Comparison of ENCODE assay signal across 27 mouse cellular contexts in the genomic region with DNA sequence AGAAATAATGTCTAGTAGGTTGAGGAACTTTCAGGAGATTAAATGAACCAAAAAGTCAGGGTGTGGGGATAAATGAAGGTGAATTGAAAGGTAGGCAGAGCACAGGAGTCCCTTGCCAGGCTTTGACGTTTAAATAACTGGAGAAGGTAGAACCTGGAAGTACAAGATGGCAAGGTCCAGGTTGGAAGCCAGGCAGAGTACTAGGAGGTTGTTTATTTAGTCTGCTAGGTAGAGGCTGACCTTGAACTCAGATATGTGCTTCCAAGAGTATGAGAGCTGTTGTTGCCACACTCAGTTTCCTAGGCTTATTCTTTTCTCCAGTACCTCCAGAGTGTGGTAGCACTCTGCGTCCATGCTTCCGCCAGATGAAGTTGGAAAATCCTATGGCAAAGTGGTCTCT. TPM values are rescaled to one million over a fixed set of nuclear protein-coding genes. Genes with fewer than 3 reads are reported as not detected.
A peak's percentile ranks its signal among the peaks of the same experiment; 100 is the strongest.
DNase-seq lines count a peak whose midpoint lies in the region; ATAC-seq and TF ChIP-seq lines count a peak whose summit lies in the region.
"Had no signal": no experiment of that assay in that cellular context is flagged by ENCODE, and none has a peak within 500 bp of the region (broad histone marks: within the 10 kb centered on the region; RNA-seq: fewer than 3 reads in every experiment).

No protein-coding gene starts in this region.

- intact Hi-C loops in gastrocnemius, adult 2 months (cut with DNase I), result no loop called here
- intact Hi-C loops in heart, postnatal 14 days (cut with DNase I), result no loop called here
- intact Hi-C loops in heart, postnatal 10 days (cut with DNase I), result loop anchor here (5.0 kb wide), 2 partner anchors 38 to 53 kb away; partner anchors contain the start of gene Mrpl42

- peaks cover 8% of the 10 kb centered on the region; the same call in 1 of the 2 replicates for H3K79me2 ChIP-seq in liver, adult 2 months (ENCODE audit: control insufficient read depth, insufficient read depth, low read length)

- H3K9me3 ChIP-seq in heart, embryonic 10.5 days, result no peaks in the 10 kb centered on the region
- H3K9me3 ChIP-seq in heart, embryonic 14.5 days (ENCODE audit: control insufficient read depth, low read length), result no peaks in the 10 kb centered on the region
- H3K9me3 ChIP-seq in liver, postnatal 0 days (ENCODE audit: low read length), result no peaks in the 10 kb centered on the region
- H3K9me3 ChIP-seq: embryonic facial prominence, embryonic 10.5 days; embryonic facial prominence, embryonic 13.5 days; forebrain, embryonic 12.5 days; forebrain, embryonic 15.5 days had no signal

- 88% methylated on average over 3 of the region's 3 CpGs for WGBS in heart, embryonic 10.5 days
- 71% methylated on average over 3 of the region's 3 CpGs for WGBS in heart, embryonic 14.5 days
- WGBS in liver, adult 2 months, result 68% methylated on average over 3 of the region's 3 CpGs
- WGBS in liver, postnatal 0 days (ENCODE audit: insufficient replicate concordance), result 79% methylated on average over 3 of the region's 3 CpGs

- no peak overlapping the region for H3K9ac ChIP-seq in heart, embryonic 14.5 days (ENCODE audit: low read length)
- H3K9ac ChIP-seq in liver, adult 2 months (ENCODE audit: low read depth, low read length), result no peak overlapping the region
- H3K9ac ChIP-seq in liver, postnatal 0 days (replicated peaks), result no peak overlapping the region
- H3K9ac ChIP-seq: embryonic facial prominence, embryonic 13.5 days; forebrain, embryonic 12.5 days; forebrain, embryonic 15.5 days; hindbrain, embryonic 14.5 days had no signal

- no peaks in the 10 kb centered on the region for H3K27me3 ChIP-seq in heart, embryonic 10.5 days (ENCODE audit: insufficient read depth, poor library complexity, severe bottlenecking)
- no peaks in the 10 kb centered on the region for H3K27me3 ChIP-seq in heart, embryonic 14.5 days (ENCODE audit: control insufficient read depth, insufficient read depth, low read length)
- H3K27me3 ChIP-seq in liver, adult 2 months (ENCODE audit: control insufficient read depth, insufficient read depth, low read length), result no peaks in the 10 kb centered on the region
- H3K27me3 ChIP-seq in liver, postnatal 0 days (ENCODE audit: insufficient read depth, low read length), result no peaks in the 10 kb centered on the region
- H3K27me3 ChIP-seq: embryonic facial prominence, embryonic 13.5 days; forebrain, embryonic 12.5 days; forebrain, embryonic 15.5 days had no signal

- TF ChIP-seq EP300 in liver, postnatal 0 days (IDR thresholded peaks at IDR 0.05; ENCODE audit: low read depth), result no peak

- peaks cover 28% of the 10 kb centered on the region for H3K4me1 ChIP-seq in heart, embryonic 10.5 days
- H3K4me1 ChIP-seq in heart, embryonic 14.5 days (ENCODE audit: control insufficient read depth in 2 of 2, insufficient read depth in 2 of 2, low read length in 2 of 2), result peaks cover 2 to 28% of the 10 kb centered on the region in 2 experiments
- peaks cover 7% of the 10 kb centered on the region for H3K4me1 ChIP-seq in liver, adult 2 months (ENCODE audit: control insufficient read depth, insufficient read depth, low read length)
- no peaks in the 10 kb centered on the region for H3K4me1 ChIP-seq in liver, postnatal 0 days (ENCODE audit: insufficient read depth)
- H3K4me1 ChIP-seq: embryonic facial prominence, embryonic 10.5 days; forebrain, embryonic 12.5 days had no signal

- DNase-seq in gastrocnemius, adult 2 months, result no peak
- no peak for DNase-seq in gastrocnemius, adult 8-10 months (ENCODE audit: low spot score in 2 of 2)
- no peak for DNase-seq in heart, embryonic 10.5 days (ENCODE audit: low spot score)
- no peak for DNase-seq in heart, postnatal 14 days
- no peak for DNase-seq in heart, postnatal 10 days
- DNase-seq in liver, adult 2 months (ENCODE audit: extremely low read depth, low read depth, low spot score), result peak; percentile 77
- no peak for DNase-seq in liver, postnatal 0 days
- DNase-seq: adrenal gland, adult 8-10 months; adrenal gland, postnatal 25 days; cerebellum, adult 11-12 months; cerebellum, adult 8-10 months; cerebellum, postnatal 36 days; embryo, embryonic 11 days; gastrocnemius, postnatal 14 days; kidney, adult 18-20 months; kidney, adult 9 months had no signal

- no peak for TF ChIP-seq CTCF in gastrocnemius, adult 2 months (IDR thresholded peaks at IDR 0.05)
- no peak for TF ChIP-seq CTCF in liver, adult 2 months (IDR thresholded peaks at IDR 0.05; ENCODE audit: low read depth, low read length)
- no peak for TF ChIP-seq CTCF in liver, postnatal 0 days (IDR thresholded peaks at IDR 0.05; ENCODE audit: low read depth)

- peak overlapping the region; percentile 54 for H3K4me2 ChIP-seq in heart, embryonic 14.5 days (ENCODE audit: low read length)
- H3K4me2 ChIP-seq in liver, postnatal 0 days (ENCODE audit: low read depth, low read length), result no peak overlapping the region
- H3K4me2 ChIP-seq: embryonic facial prominence, embryonic 13.5 days; forebrain, embryonic 12.5 days; forebrain, embryonic 15.5 days; hindbrain, embryonic 14.5 days had no signal

- peaks cover 14% of the 10 kb centered on the region; the same call in 1 of the 2 replicates for H3K36me3 ChIP-seq in heart, embryonic 10.5 days
- peaks cover 17% of the 10 kb centered on the region for H3K36me3 ChIP-seq in heart, embryonic 14.5 days (ENCODE audit: control insufficient read depth, insufficient read depth, low read length)
- peaks cover 4% of the 10 kb centered on the region for H3K36me3 ChIP-seq in liver, adult 2 months (ENCODE audit: control insufficient read depth, insufficient read depth, low read length)
- H3K36me3 ChIP-seq in liver, postnatal 0 days (replicated peaks; ENCODE audit: insufficient read depth, low read length), result peaks cover 16% of the 10 kb centered on the region

- peak overlapping the region; percentile 82 for H3K27ac ChIP-seq in gastrocnemius, adult 2 months
- peak overlapping the region; percentile 77 for H3K27ac ChIP-seq in heart, embryonic 10.5 days
- H3K27ac ChIP-seq in heart, embryonic 14.5 days (replicated peaks in 1 of 2; ENCODE audit: control insufficient read depth in 1 of 2, insufficient read depth in 1 of 2, low read depth in 2 of 2, low read length in 2 of 2), result peak overlapping the region in 1 of 2 experiments; percentile 75; a peak in 2 of 4 replicates
- no peak overlapping the region for H3K27ac ChIP-seq in liver, adult 2 months (replicated peaks; ENCODE audit: insufficient read depth, low read depth, low read length)
- H3K27ac ChIP-seq in liver, postnatal 0 days (ENCODE audit: low read depth), result no peak overlapping the region
- H3K27ac ChIP-seq: embryonic facial prominence, embryonic 10.5 days; embryonic facial prominence, embryonic 13.5 days; forebrain, embryonic 12.5 days; forebrain, embryonic 15.5 days; hindbrain, embryonic 14.5 days; hindbrain, postnatal 0 days had no signal

- no peak for TF ChIP-seq POLR2A in liver, adult 2 months (IDR thresholded peaks at IDR 0.05; ENCODE audit: extremely low read depth, insufficient read depth, low read length)

- H3K4me3 ChIP-seq in gastrocnemius, adult 2 months, result no peak overlapping the region
- no peak overlapping the region for H3K4me3 ChIP-seq in heart, embryonic 10.5 days
- H3K4me3 ChIP-seq in heart, embryonic 14.5 days (ENCODE audit: control insufficient read depth in 1 of 2, insufficient read depth in 1 of 2, low read depth in 1 of 2, low read length in 2 of 2), result no peak overlapping the region
- H3K4me3 ChIP-seq in liver, adult 2 months (ENCODE audit: insufficient read depth, low read depth, low read length), result no peak overlapping the region
- no peak overlapping the region for H3K4me3 ChIP-seq in liver, postnatal 0 days (ENCODE audit: low read depth, low read length)
- H3K4me3 ChIP-seq: embryonic facial prominence, embryonic 10.5 days; embryonic facial prominence, embryonic 13.5 days; erythroblast, embryonic 14.5 days; forebrain, embryonic 12.5 days; forebrain, embryonic 15.5 days had no signal

- no peak for ATAC-seq in heart, embryonic 14.5 days (ENCODE audit: insufficient number of reproducible peaks, insufficient read depth, low FRiP score, low read depth)
- no peak for ATAC-seq in liver, postnatal 0 days
- ATAC-seq: activated CD4-positive, CD25-positive, alpha-beta regulatory T cell, adult 4 months; forebrain, embryonic 15.5 days; hindbrain, postnatal 0 days; inflammation-experienced regulatory T-cells, adult 6 months; intestine, embryonic 16.5 days had no signal

RNA-seq across cellular contexts. Expression of gene Nudt4, which starts 24.1 kb away (rescaled TPM):
- 100 to 1,000 TPM; 182 to 332 TPM for total RNA-seq in gastrocnemius, adult 2 months (2021)
- total RNA-seq in gastrocnemius, adult 8-10 months (2022), result 100 to 1,000 TPM; 270 to 418 (median 347) TPM
- polyA plus RNA-seq in heart, embryonic 10.5 days (2016; fragmentation: Nextera tagmentation; extraction: Ambion mirVana), result 92.7 and 104 TPM in 2 replicates
- total RNA-seq in heart, postnatal 14 days (2021), result 100 to 1,000 TPM; 270 to 280 TPM
- polyA plus RNA-seq in heart, embryonic 14.5 days (2014; fragmentation: Nextera tagmentation; extraction: Ambion mirVana), result 97.2 and 101 TPM in 2 replicates
- 100 to 1,000 TPM; 215 to 280 TPM for total RNA-seq in heart, postnatal 10 days (2021)
- total RNA-seq in liver, adult 2 months (2014; rRNA removed), result 88.2 and 91.5 TPM in 2 replicates
- 36.7 and 37.2 TPM in 2 replicates for polyA plus RNA-seq in liver, adult 2 months (2012; rRNA removed)
- 52.9 and 56.7 TPM in 2 replicates for polyA plus RNA-seq in liver, postnatal 0 days (2015; fragmentation: Nextera tagmentation; extraction: Ambion mirVana)

RNA-seq across cellular contexts. Expression of gene Ube2n, which starts 24.9 kb away (rescaled TPM):
- total RNA-seq in gastrocnemius, adult 2 months (2021), result 10 to 100 TPM; 71.3 to 75.6 TPM
- total RNA-seq in gastrocnemius, adult 8-10 months (2022), result 10 to 100 TPM; 57.2 to 77.8 (median 64.6) TPM
- 328 and 389 TPM in 2 replicates for polyA plus RNA-seq in heart, embryonic 10.5 days (2016; fragmentation: Nextera tagmentation; extraction: Ambion mirVana)
- 100 to 1,000 TPM in 1 of 2 experiments, 10 to 100 TPM in 1; 96.8 to 101 TPM for total RNA-seq in heart, postnatal 14 days (2021)
- polyA plus RNA-seq in heart, embryonic 14.5 days (2014; fragmentation: Nextera tagmentation; extraction: Ambion mirVana), result 255 and 263 TPM in 2 replicates
- 100 to 1,000 TPM; 118 to 134 TPM for total RNA-seq in heart, postnatal 10 days (2021)
- total RNA-seq in liver, adult 2 months (2014; rRNA removed), result 29.6 and 34.1 TPM in 2 replicates
- polyA plus RNA-seq in liver, adult 2 months (2012; rRNA removed), result 19.1 and 19.2 TPM in 2 replicates
- 92.7 and 94.2 TPM in 2 replicates for polyA plus RNA-seq in liver, postnatal 0 days (2015; fragmentation: Nextera tagmentation; extraction: Ambion mirVana)

RNA-seq across cellular contexts. Expression of gene Mrpl42, which starts 38.1 kb away (rescaled TPM):
- total RNA-seq in gastrocnemius, adult 2 months (2021), result 100 to 1,000 TPM; 307 to 392 TPM
- 100 to 1,000 TPM; 278 to 304 (median 295) TPM for total RNA-seq in gastrocnemius, adult 8-10 months (2022)
- polyA plus RNA-seq in heart, embryonic 10.5 days (2016; fragmentation: Nextera tagmentation; extraction: Ambion mirVana), result 445 and 534 TPM in 2 replicates
- 100 to 1,000 TPM; 369 to 371 TPM for total RNA-seq in heart, postnatal 14 days (2021)
- 657 and 673 TPM in 2 replicates for polyA plus RNA-seq in heart, embryonic 14.5 days (2014; fragmentation: Nextera tagmentation; extraction: Ambion mirVana)
- 100 to 1,000 TPM; 308 to 331 TPM for total RNA-seq in heart, postnatal 10 days (2021)
- 84.1 and 98.5 TPM in 2 replicates for total RNA-seq in liver, adult 2 months (2014; rRNA removed)
- 73.1 and 78.5 TPM in 2 replicates for polyA plus RNA-seq in liver, adult 2 months (2012; rRNA removed)
- 163 and 168 TPM in 2 replicates for polyA plus RNA-seq in liver, postnatal 0 days (2015; fragmentation: Nextera tagmentation; extraction: Ambion mirVana)

Comparison
In these comparisons a context has a peak if more than half of its experiments do, and no peak if none do; other contexts are left out.
1. H3K27ac ChIP-seq: peak in gastrocnemius, adult 2 months (single experiment) and heart, embryonic 10.5 days (single experiment); none in liver, adult 2 months (single experiment) and liver, postnatal 0 days (single experiment).